Mouse (Mus musculus): Measurements from ENCODE around the gene Clec4f. TPM values are rescaled to one million over a fixed set of nuclear protein-coding genes. Genes with fewer than 3 reads are reported as not detected.
"Not testable (repeated sequence)": the region's sequence is repeated elsewhere in the genome, so short reads cannot be mapped to it uniquely, and the experiment has no call there.

The Clec4f gene
- not detected for polyA plus RNA-seq (2017; shearing (Covaris generic))

- ATAC-seq: no peak
Observed at GRCm38 (mm10) chr6:83656087-83656486, at the start of gene Clec4f. Gene Clec4f, minus strand, starts transcription at chr6:83656187.

GRCm38 (mm10) chr6:83704701-83705100, 48.7 kb upstream of the Clec4f start:
- ATAC-seq: no peak

GRCm38 (mm10) chr6:83704294-83704693, 48.3 kb upstream of the Clec4f start:
- no peak for ATAC-seq

- ATAC-seq: no peak
Observed at GRCm38 (mm10) chr6:83703722-83704078, 47.7 kb upstream of the Clec4f start.

- no peak for ATAC-seq
Observed at GRCm38 (mm10) chr6:83703000-83703721, 47.2 kb upstream of the Clec4f start.

- peak; percentile 17 for ATAC-seq
Observed at GRCm38 (mm10) chr6:83702146-83702999, 46.4 kb upstream of the Clec4f start.

- no peak for ATAC-seq
Observed at GRCm38 (mm10) chr6:83701001-83701400, 45.0 kb upstream of the Clec4f start.

- no peak for ATAC-seq
Observed at GRCm38 (mm10) chr6:83699971-83700370, 44.0 kb upstream of the Clec4f start.

GRCm38 (mm10) chr6:83697932-83698331, 41.9 kb upstream of the Clec4f start:
- ATAC-seq: no peak

GRCm38 (mm10) chr6:83696684-83697083, 40.7 kb upstream of the Clec4f start:
- no peak for ATAC-seq

- no peak for ATAC-seq
Observed at GRCm38 (mm10) chr6:83695731-83696130, 39.7 kb upstream of the Clec4f start.

GRCm38 (mm10) chr6:83693835-83694234, 37.8 kb upstream of the Clec4f start:
- peak; percentile 67 for ATAC-seq

GRCm38 (mm10) chr6:83692962-83693361, 37.0 kb upstream of the Clec4f start:
- ATAC-seq: no peak

- ATAC-seq: no peak
Observed at GRCm38 (mm10) chr6:83690936-83691335, 34.9 kb upstream of the Clec4f start.

- ATAC-seq: no peak
Observed at GRCm38 (mm10) chr6:83690277-83690676, 34.3 kb upstream of the Clec4f start.

- no peak for ATAC-seq
Observed at GRCm38 (mm10) chr6:83689374-83689773, 33.4 kb upstream of the Clec4f start.

- ATAC-seq: no peak
Observed at GRCm38 (mm10) chr6:83677757-83678156, 21.8 kb upstream of the Clec4f start, which contains the start of gene Cd207. Gene Cd207, minus strand, starts transcription at chr6:83677857.

GRCm38 (mm10) chr6:83673395-83673794, 17.4 kb upstream of the Clec4f start:
- no peak for ATAC-seq

- ATAC-seq: no peak
Observed at GRCm38 (mm10) chr6:83665009-83665408, 9.0 kb upstream of the Clec4f start.

GRCm38 (mm10) chr6:83660821-83661220, 4.8 kb upstream of the Clec4f start:
- no peak for ATAC-seq

- ATAC-seq: no peak
Observed at GRCm38 (mm10) chr6:83646715-83647114, 9.3 kb downstream of the Clec4f start.

GRCm38 (mm10) chr6:83635329-83635728, 20.7 kb downstream of the Clec4f start:
- no peak for ATAC-seq

GRCm38 (mm10) chr6:83634631-83635030, 21.4 kb downstream of the Clec4f start:
- not testable (repeated sequence) for ATAC-seq

GRCm38 (mm10) chr6:83634106-83634505, 21.9 kb downstream of the Clec4f start:
- not testable (repeated sequence) for ATAC-seq
